10 mouse cellular contexts compared by ENCODE assay signal in genomic region chr11:44761128-44761996, GRCm38 (mm10).
DNase-seq lines count a peak whose midpoint lies in the region; ATAC-seq lines count a peak whose summit lies in the region.
"Had no signal": no experiment of that assay in that cellular context is flagged by ENCODE, and none has a peak within 500 bp of the region (broad histone marks: within the 10 kb centered on the region; RNA-seq: fewer than 3 reads in every experiment).

No protein-coding gene starts in this region.

- peak overlapping the region; percentile 33 for H3K4me3 ChIP-seq in heart, embryonic 12.5 days
- peak overlapping the region; percentile 12; the same call in 1 of the 2 replicates for H3K4me3 ChIP-seq in hindbrain, embryonic 11.5 days (ENCODE audit: low read depth, low read length)
- peak overlapping the region; percentile 22; the same call in 1 of the 2 replicates for H3K4me3 ChIP-seq in midbrain, embryonic 11.5 days (ENCODE audit: low read depth, low read length)

- peak overlapping the region; percentile 50 for H3K9ac ChIP-seq in heart, embryonic 12.5 days
- H3K9ac ChIP-seq in hindbrain, embryonic 11.5 days (ENCODE audit: low read depth, low read length): no peak overlapping the region
- H3K9ac ChIP-seq in midbrain, embryonic 11.5 days (ENCODE audit: low read length): 0 out of 2 replicates have a peak overlapping the region, but pooled peaks have one; percentile 14

- H3K4me1 ChIP-seq in heart, embryonic 12.5 days (replicated peaks): peaks cover 27% of the 10 kb centered on the region
- peaks cover 6% of the 10 kb centered on the region; the same call in 1 of the 2 replicates for H3K4me1 ChIP-seq in hindbrain, embryonic 11.5 days (replicated peaks; ENCODE audit: control insufficient read depth, insufficient read depth, low read length)
- H3K4me1 ChIP-seq in midbrain, embryonic 11.5 days (ENCODE audit: control insufficient read depth, insufficient read depth, low read length): peaks cover 12% of the 10 kb centered on the region

- H3K27me3 ChIP-seq in heart, embryonic 12.5 days (replicated peaks): no peaks in the 10 kb centered on the region
- no peaks in the 10 kb centered on the region for H3K27me3 ChIP-seq in hindbrain, embryonic 11.5 days (ENCODE audit: control insufficient read depth, insufficient read depth, low read length)
- H3K27me3 ChIP-seq in midbrain, embryonic 11.5 days (ENCODE audit: control insufficient read depth, insufficient read depth, low read length): no peaks in the 10 kb centered on the region

- DNase-seq in heart, postnatal 36 days: no peak
- DNase-seq in ES-CJ7 (ENCODE audit: low read depth, low spot score): peak; percentile 91
- DNase-seq in hindbrain, embryonic 11.5 days (ENCODE audit: low spot score): peak; percentile 37
- DNase-seq in midbrain, embryonic 11.5 days (ENCODE audit: low spot score, missing footprints): no peak
- DNase-seq in frontal cortex, postnatal 36 days (ENCODE audit: low spot score in 2 of 2): no peak
- DNase-seq in right cerebral cortex, adult 2 months (ENCODE audit: low spot score in 2 of 2): no peak
- DNase-seq: cerebellum, postnatal 36 days had no signal

- H3K36me3 ChIP-seq in heart, embryonic 12.5 days: no peaks in the 10 kb centered on the region
- no peaks in the 10 kb centered on the region for H3K36me3 ChIP-seq in hindbrain, embryonic 11.5 days (ENCODE audit: control insufficient read depth, insufficient read depth, low read length)
- no peaks in the 10 kb centered on the region for H3K36me3 ChIP-seq in midbrain, embryonic 11.5 days (ENCODE audit: control insufficient read depth, insufficient read depth, low read length)
- H3K36me3 ChIP-seq: G1E had no signal

- no peak overlapping the region for H3K27ac ChIP-seq in heart, embryonic 12.5 days (ENCODE audit: poor library complexity, severe bottlenecking)
- 0 out of 2 replicates have a peak overlapping the region, but pooled peaks have one; percentile 18 for H3K27ac ChIP-seq in hindbrain, embryonic 11.5 days (ENCODE audit: low read depth, low read length)
- H3K27ac ChIP-seq in midbrain, embryonic 11.5 days (ENCODE audit: low read depth, low read length): no peak overlapping the region

- intact Hi-C loops in heart, postnatal 36 days (cut with DNase I): no loop called here

- peak overlapping the region; percentile 64 for H3K4me2 ChIP-seq in heart, embryonic 12.5 days
- peak overlapping the region; percentile 30 for H3K4me2 ChIP-seq in hindbrain, embryonic 11.5 days (replicated peaks; ENCODE audit: low read depth, low read length)
- peak overlapping the region; percentile 49 for H3K4me2 ChIP-seq in midbrain, embryonic 11.5 days

- no peak for ATAC-seq in heart, embryonic 12.5 days (ENCODE audit: insufficient number of reproducible peaks, low FRiP score)
- ATAC-seq in hindbrain, embryonic 11.5 days (ENCODE audit: low FRiP score): peak; percentile 69; the same call in 1 of the 2 replicates
- peak; percentile 65 for ATAC-seq in midbrain, embryonic 11.5 days (ENCODE audit: low FRiP score)
- no peak for ATAC-seq in megakaryocyte, adult 5-6 weeks (ENCODE audit: poor library complexity, severe bottlenecking)

- WGBS in heart, embryonic 12.5 days: 12% methylated on average over 20 of the region's 20 CpGs
- 6% methylated on average over 20 of the region's 20 CpGs for WGBS in hindbrain, embryonic 11.5 days
- WGBS in midbrain, embryonic 11.5 days: 4% methylated on average over 20 of the region's 20 CpGs

- H3K9me3 ChIP-seq in heart, embryonic 12.5 days (replicated peaks): no peaks in the 10 kb centered on the region
- no peaks in the 10 kb centered on the region for H3K9me3 ChIP-seq in hindbrain, embryonic 11.5 days (ENCODE audit: control insufficient read depth, low read length)
- no peaks in the 10 kb centered on the region for H3K9me3 ChIP-seq in midbrain, embryonic 11.5 days (ENCODE audit: control insufficient read depth, low read length)
- H3K9me3 ChIP-seq: G1E had no signal

Comparison
In these comparisons a context has a peak if more than half of its experiments do, and no peak if none do; other contexts are left out.
1. ATAC-seq: peak in hindbrain, embryonic 11.5 days (single experiment) and midbrain, embryonic 11.5 days (single experiment); none in heart, embryonic 12.5 days (single experiment) and megakaryocyte, adult 5-6 weeks (single experiment).
2. DNase-seq: peak in ES-CJ7 (single experiment) and hindbrain, embryonic 11.5 days (single experiment); none in heart, postnatal 36 days (0 of 2), midbrain, embryonic 11.5 days (single experiment), frontal cortex, postnatal 36 days (0 of 2) and right cerebral cortex, adult 2 months (0 of 2).
3. Peak in every context shown above with its lines, with median percentiles within 50 percentile points of each other: H3K4me2 ChIP-seq and H3K4me3 ChIP-seq.